Mouse (Mus musculus) stomach, postnatal 0 days (tissue): ENCODE data around the gene Prdm16. TPM values are rescaled to one million over a fixed set of nuclear protein-coding genes. Genes with fewer than 3 reads are reported as not detected.

ENCODE experiments used
- ATAC-seq: fragments of 200-750 bp; cut with Nextera tagmentation; 2 replicates; pipeline ENCODE4 v1.8.0; 2017; ENCODE audit not compliant: low FRiP score, low TSS enrichment
- DNase-seq: peaks from one replicate; pipeline ENCODE4 v3.0.0-alpha.2; 2016; ENCODE audit warnings: low spot score
- H3K27ac ChIP-seq: fragments of 300-500 bp; sonication (generic); replicated peaks from 2 replicates; pipeline ENCODE4 v1.5.1; 2014; ENCODE audit warnings: mild to moderate bottlenecking, control low read depth
- H3K27me3 ChIP-seq: fragments of 300-500 bp; sonication (generic); 2 replicates; pipeline ENCODE4 v1.6.1; 2014; ENCODE audit warnings: low read length; ENCODE audit not compliant: control insufficient read depth, insufficient read depth
- H3K36me3 ChIP-seq: fragments of 300-500 bp; sonication (generic); 2 replicates; pipeline ENCODE4 v1.6.1; 2014; ENCODE audit warnings: low read length, mixed read lengths; ENCODE audit not compliant: control insufficient read depth, insufficient read depth
- H3K4me1 ChIP-seq: fragments of 300-500 bp; sonication (generic); replicated peaks from 2 replicates; pipeline ENCODE4 v1.6.1; 2014; ENCODE audit warnings: antibody characterized with exemption; ENCODE audit not compliant: control insufficient read depth, insufficient read depth
- H3K4me2 ChIP-seq: fragments of 300-500 bp; sonication (generic); replicated peaks from 2 replicates; pipeline ENCODE4 v1.6.1; 2014; ENCODE audit warnings: low read depth, mild to moderate bottlenecking, control low read depth, moderate library complexity
- H3K4me3 ChIP-seq: fragments of 300-500 bp; sonication (generic); 2 replicates; pipeline ENCODE4 v1.5.1; 2014; ENCODE audit warnings: low read depth, low read length, control low read depth
- H3K9ac ChIP-seq: fragments of 300-500 bp; sonication (generic); 2 replicates; pipeline ENCODE4 v1.6.1; 2014; ENCODE audit warnings: mild to moderate bottlenecking, low read length, control low read depth, mixed read lengths
- H3K9me3 ChIP-seq: fragments of 300-500 bp; sonication (generic); 2 replicates; pipeline ENCODE4 v1.6.1; 2016; ENCODE audit warnings: low read length; ENCODE audit not compliant: control insufficient read depth
- CTCF ChIP-seq: IDR thresholded peaks from 2 replicates; pipeline ENCODE4 v1.5.1; 2016; ENCODE audit warnings: antibody characterized with exemption, low read depth, mild to moderate bottlenecking, moderate library complexity
- EP300 ChIP-seq: optimal IDR thresholded peaks from 2 replicates; pipeline ENCODE3; 2016; ENCODE audit warnings: antibody characterized with exemption
- WGBS: fragments of 180-500 bp; shearing (Covaris S2); extraction: QIAGEN DNeasy Blood & Tissue Kit; methylation state at CpG from one replicate; pipeline ENCODE4 v1.1.7; 2014; 5-methylcytosine and 5-hydroxymethylcytosine counted together
- polyA plus RNA-seq: library from polyadenylated mRNA; unstranded; fragments of >200 nt; fragmentation: Nextera tagmentation; extraction: Ambion mirVana; gene quantifications from 2 replicates; pipeline ENCODE4 v1.2.1, GENCODE M21; 2015

Prdm16 gene
- polyA plus RNA-seq, 1 experiment from 2014 or later, result 15.6 TPM

DNA sequence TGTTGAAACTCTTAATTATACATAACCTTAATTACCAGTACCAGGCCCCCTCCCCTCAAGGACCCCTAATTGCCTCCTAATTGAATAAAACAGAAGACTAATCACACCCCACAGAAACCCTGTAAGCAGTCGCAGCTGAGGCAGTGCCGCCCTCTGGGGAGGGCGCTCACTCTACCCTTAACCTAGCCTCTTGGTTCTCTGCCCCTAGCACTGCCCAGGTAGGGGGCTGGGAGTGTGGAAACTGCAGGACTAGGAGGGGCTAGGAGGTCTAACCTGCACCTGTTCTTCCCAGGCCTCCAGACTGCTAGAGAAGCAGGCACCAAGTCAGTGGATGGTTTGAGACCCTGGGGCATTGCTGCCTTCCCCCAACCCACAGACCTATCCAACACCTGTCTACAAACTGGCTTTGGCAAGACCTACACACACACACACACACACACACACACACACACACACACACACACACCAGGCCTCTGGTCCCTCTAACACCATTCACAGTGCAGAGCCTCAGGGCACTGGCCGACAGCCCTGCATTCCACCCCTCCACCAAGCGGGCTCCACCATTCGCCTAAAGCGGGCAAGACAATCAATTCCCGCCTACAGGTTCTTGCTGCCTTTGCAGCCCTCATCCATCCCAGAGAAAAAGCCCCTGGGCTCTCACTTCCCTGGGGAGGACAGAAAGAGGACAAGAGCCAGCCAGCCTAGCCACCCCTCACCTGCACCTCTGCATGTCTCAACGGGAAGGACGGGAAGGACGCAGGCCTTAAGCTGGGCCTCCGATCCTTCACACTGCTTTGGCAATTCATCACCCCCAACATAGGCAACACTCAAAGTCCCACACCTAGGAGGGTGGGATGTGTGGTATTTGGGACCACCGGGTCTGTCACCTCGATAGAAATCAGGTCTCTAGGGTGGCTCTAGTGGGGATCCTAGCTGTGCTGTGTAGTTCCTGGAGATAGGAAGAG lies 3.6 kb downstream of the Prdm16 start:
- WGBS, result 37% methylated on average over 14 of the region's 14 CpGs
- H3K36me3 ChIP-seq, result no peaks in the 10 kb centered on the region
- H3K27ac ChIP-seq, result peak overlapping the region; percentile 92
- H3K27me3 ChIP-seq, result no peaks in the 10 kb centered on the region; the same call in 1 of the 2 replicates
- peak overlapping the region; percentile 87 for H3K4me2 ChIP-seq
- no peaks in the 10 kb centered on the region for H3K4me1 ChIP-seq
- peak overlapping the region; percentile 83 for H3K9ac ChIP-seq
- H3K9me3 ChIP-seq, result no peaks in the 10 kb centered on the region
- TF ChIP-seq EP300 (no peak), CTCF (peak; percentile 4; the same call in 1 of the 2 replicates)
- H3K4me3 ChIP-seq, result peak overlapping the region; percentile 74
- DNase-seq (peak; percentile 63), ATAC-seq (no peak)

DNA sequence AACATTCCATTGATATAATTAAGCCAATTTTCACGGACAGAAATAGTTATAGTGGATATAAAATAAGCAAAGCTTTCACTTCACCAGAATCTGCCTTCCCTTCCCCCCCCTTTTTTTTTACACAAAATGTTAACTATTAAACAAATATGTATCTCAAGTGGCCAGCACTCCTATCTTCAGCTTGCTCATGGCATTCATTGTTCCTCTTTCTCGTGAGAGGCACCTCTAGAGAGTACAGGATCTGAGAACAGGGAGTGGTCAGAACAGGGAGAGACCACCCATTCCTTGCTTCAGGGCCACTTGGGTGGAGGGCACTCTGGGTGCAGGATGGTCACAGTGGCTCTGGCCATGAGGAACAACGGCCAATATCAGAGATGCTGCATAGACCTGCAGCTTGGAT lies 5.9 kb downstream of the Prdm16 start:
- DNase-seq (peak; percentile 36), ATAC-seq (no peak)
- Histone ChIP-seq H3K4me3 (no peak overlapping the region), H3K9me3 (no peaks in the 10 kb centered on the region), H3K9ac (no peak overlapping the region), H3K27me3 (no peaks in the 10 kb centered on the region; the same call in 1 of the 2 replicates), H3K4me2 (peak overlapping the region; percentile 87), H3K36me3 (no peaks in the 10 kb centered on the region), H3K4me1 (no peaks in the 10 kb centered on the region), H3K27ac (peak overlapping the region; percentile 56)
- TF ChIP-seq EP300 (no peak), CTCF (no peak)
- whole genome bisulfite sequencing, result 37% methylated on average over 3 of the region's 3 CpGs

DNA sequence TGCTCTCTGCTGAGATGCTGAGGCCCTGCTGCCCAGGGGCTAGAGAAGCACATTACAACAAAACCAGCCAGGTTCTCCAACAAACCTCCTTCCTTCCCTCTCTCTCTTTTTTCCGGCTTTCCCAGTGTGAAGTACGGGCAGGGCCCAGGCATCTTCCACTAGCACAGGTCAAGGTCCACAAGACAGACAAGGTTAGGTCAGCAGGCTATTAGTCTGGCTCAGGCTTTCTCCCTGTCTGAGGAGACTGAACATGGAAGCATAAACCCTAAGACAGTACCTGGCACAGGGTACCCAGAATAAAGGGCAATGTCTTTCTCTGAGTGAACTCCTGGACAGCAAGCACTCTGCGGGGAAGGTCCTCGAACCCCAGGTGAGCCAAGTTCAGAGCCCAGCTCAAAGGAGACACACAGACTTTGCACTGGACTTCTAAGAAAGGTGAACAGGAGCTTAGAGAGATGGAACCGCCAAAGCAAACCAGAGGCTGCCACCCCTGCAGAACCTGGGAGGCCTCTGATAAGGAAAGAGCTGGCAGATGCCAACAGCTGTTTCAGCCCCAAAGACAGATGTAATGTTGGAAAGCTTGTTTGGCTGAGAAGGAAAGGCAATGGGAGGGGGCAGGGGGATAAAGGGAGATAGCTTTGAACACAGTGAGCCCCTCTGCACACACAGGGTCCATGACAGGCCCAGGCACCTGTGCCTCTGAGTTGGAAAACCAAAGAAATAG lies 9.1 kb downstream of the Prdm16 start:
- Histone ChIP-seq H3K4me2 (no peak overlapping the region), H3K9me3 (no peaks in the 10 kb centered on the region), H3K27me3 (no peaks in the 10 kb centered on the region), H3K9ac (no peak overlapping the region), H3K27ac (peak overlapping the region; percentile 45; the same call in 1 of the 2 replicates), H3K4me3 (no peak overlapping the region), H3K36me3 (no peaks in the 10 kb centered on the region), H3K4me1 (no peaks in the 10 kb centered on the region)
- WGBS, result 70% methylated on average over 5 of the region's 5 CpGs
- no peak for TF ChIP-seq EP300
- TF ChIP-seq CTCF, result no peak
- DNase-seq (no peak), ATAC-seq (0 out of 2 replicates have a peak, but pooled peaks have one; percentile 23)

DNA sequence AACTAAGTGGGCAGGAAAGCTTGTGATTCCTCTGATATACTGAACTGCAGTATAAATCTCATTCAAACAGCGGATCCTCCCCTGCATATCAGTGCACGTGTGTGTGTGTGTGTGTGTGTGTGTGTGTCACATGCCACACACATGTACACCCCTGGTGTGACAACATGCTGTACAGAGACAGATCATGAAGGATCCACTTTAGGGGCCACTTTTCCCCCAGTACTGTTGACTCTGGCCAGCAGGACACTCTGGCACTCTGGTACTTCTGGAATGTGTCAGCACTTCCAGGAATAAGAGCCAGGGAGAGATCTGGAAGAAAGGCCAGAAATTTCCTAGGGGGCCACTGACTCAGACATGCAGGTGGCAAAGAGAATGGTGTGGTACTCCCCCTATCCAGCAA lies 10.4 kb downstream of the Prdm16 start:
- Histone ChIP-seq H3K4me3 (no peak overlapping the region), H3K9ac (no peak overlapping the region), H3K4me2 (no peak overlapping the region), H3K4me1 (no peaks in the 10 kb centered on the region), H3K27me3 (no peaks in the 10 kb centered on the region), H3K9me3 (no peaks in the 10 kb centered on the region), H3K27ac (no peak overlapping the region), H3K36me3 (no peaks in the 10 kb centered on the region)
- ATAC-seq (no peak), DNase-seq (no peak)
- WGBS, result 85% methylated on average over 2 of the region's 2 CpGs
- no peak for TF ChIP-seq EP300
- TF ChIP-seq CTCF, result no peak

DNA sequence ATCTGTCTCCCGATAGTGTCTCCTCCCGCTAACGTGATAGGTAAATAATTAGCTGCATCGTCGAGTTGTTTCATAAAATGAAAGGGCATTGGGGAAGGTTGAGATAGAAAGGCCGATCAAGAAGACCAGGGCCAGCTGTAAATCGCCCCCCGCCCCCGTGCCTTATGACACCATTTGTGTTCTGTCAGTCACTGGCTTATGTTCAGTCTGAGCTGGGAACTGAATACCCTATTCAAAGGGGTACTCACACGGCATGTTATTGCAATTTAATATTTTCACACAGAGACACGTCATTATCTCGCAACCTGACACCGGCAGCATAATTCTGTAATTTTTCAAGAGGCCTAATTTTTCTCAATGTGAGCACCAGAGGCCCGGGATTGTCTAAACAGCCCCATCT lies 11.0 kb downstream of the Prdm16 start:
- H3K9me3 ChIP-seq, result no peaks in the 10 kb centered on the region
- H3K4me3 ChIP-seq, result no peak overlapping the region
- 45% methylated on average over 14 of the region's 14 CpGs for WGBS
- TF ChIP-seq EP300 (no peak), CTCF (no peak)
- H3K4me2 ChIP-seq, result no peak overlapping the region
- DNase-seq (no peak), ATAC-seq (no peak)
- H3K9ac ChIP-seq, result no peak overlapping the region
- H3K36me3 ChIP-seq, result no peaks in the 10 kb centered on the region
- no peaks in the 10 kb centered on the region for H3K4me1 ChIP-seq
- H3K27ac ChIP-seq, result no peak overlapping the region
- no peaks in the 10 kb centered on the region for H3K27me3 ChIP-seq
